Mouse (Mus musculus) CD4-positive, CD25-positive, alpha-beta regulatory T cell, adult 4 months (primary cell): ENCODE results near the gene Carmil1. TPM values are rescaled to one million over a fixed set of nuclear protein-coding genes. Genes with fewer than 3 reads are reported as not detected.
"Not testable (repeated sequence)": the region's sequence is repeated elsewhere in the genome, so short reads cannot be mapped to it uniquely, and the experiment has no call there.

Experiments used
- ATAC-seq: one replicate; pipeline ENCODE4 v1.8.0; 2017
- polyA plus RNA-seq, 2 experiments: library from polyadenylated mRNA; unstranded; fragments of 100-300 nt; shearing (Covaris generic); gene quantifications; one replicate each; pipeline ENCODE4 v1.2.1; 2017

Gene Carmil1
- polyA plus RNA-seq, 2 experiments from 2014 or later = 0.55 to 1.3 TPM

DNA sequence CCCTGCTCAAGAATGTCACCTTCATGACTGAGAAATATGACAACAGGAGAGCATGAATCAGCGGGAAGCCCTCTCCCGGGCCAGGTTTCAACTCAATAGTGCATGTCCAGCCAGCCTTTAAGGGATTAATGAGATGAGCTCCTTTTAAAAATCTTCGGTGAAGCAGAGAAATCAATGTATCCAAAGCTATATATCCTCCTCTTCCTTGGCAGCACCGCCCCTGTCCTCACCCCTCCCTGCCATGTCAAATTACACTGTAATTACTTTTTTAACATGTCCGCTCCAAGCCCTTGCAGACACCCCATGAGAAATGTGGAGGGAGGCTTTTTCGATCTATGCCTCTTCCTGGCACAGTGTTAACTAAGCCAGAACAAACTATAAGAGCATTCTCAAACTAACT, 129.3 kb downstream of the Carmil1 start:
- no peak for ATAC-seq

DNA sequence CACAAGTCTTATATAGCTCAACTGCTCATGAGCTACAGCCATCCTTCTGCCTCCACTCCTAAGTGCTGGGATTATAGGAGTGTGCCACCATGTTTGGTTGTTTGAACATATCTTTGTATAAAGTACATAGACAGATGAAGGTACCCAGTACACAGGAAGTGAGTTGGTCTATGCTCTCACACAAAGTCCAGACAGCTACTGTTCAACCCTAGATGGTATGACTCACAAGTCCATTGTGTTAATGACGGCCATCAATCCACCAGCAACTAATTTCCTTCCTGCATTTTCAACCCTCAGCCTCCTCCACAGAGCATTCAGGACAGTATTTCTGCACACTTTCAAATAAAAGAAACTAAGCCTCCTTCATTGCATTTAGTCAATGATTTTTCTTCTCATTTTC, 132.0 kb downstream of the Carmil1 start:
- ATAC-seq = no peak

- ATAC-seq = no peak
These were observed 133.6 kb downstream of the Carmil1 start for GRCm38 (mm10) chr13:24147006-24147405.

DNA sequence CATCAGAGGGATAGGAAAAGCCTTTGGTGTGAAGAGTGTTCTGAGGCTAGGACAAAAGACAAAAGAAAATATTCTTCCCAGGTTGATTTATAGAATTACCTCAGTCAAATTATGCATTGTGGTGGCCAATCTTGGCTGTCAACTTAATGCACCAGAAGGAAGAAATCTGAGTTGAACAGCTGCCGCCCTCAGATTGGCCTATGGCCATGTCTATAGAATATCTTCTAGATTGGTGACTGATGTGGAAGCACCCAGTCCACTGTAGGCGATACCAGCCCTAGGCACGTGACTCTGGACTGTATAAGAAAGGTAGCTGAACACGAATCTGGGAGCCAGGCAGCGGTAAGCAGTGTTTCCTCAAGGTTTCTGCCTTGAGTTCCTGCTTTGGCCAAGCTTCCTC, 134.1 kb downstream of the Carmil1 start:
- ATAC-seq = no peak

GRCm38 (mm10) chr13:24144858-24145257, 135.7 kb downstream of the Carmil1 start:
- no peak for ATAC-seq

DNA sequence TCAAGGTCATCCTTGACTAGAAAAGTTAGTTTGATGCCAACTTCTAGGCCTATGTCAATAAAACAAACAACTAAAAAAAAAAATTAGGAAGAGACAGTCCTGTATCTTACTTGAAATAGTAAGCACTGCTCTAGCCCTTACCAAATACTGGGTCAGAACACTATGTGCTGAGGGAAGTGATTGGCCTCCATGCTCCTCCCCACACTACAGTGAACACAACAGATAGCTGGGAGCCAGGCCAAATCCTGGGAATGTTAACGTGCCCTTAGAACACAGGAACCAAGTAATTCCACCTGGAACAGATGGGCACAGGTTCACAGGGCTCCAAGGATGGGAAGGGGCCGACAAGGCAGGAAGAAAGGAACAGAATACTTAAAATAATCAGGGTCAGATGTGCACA, 136.5 kb downstream of the Carmil1 start:
- ATAC-seq = no peak

GRCm38 (mm10) chr13:24136836-24137235, 143.8 kb downstream of the Carmil1 start:
- ATAC-seq = no peak

- no peak for ATAC-seq
These were observed 145.0 kb downstream of the Carmil1 start for GRCm38 (mm10) chr13:24135282-24136230.

DNA sequence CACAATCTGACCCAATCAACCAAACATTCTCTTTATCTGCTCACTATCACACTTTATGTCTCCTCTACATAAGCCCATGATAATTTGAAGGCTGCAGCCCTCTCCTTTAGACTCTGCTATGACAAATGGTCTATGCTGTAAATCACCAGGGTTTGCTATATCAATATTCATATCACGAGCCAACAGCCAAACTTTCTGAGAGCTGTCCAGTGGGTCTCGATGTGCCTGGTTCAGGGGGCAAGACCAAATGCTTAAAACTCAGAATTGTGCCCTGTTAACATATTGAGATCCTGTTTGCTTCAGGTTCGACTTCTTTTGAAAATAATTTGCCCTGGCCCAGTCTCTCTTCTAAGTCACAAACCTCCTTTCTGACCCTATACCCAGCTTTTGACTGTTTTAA, 147.7 kb downstream of the Carmil1 start:
- no peak for ATAC-seq

- ATAC-seq = no peak
These were observed 149.3 kb downstream of the Carmil1 start for GRCm38 (mm10) chr13:24131319-24131718.

- ATAC-seq = no peak
These were observed 149.9 kb downstream of the Carmil1 start for GRCm38 (mm10) chr13:24130741-24131140.

DNA sequence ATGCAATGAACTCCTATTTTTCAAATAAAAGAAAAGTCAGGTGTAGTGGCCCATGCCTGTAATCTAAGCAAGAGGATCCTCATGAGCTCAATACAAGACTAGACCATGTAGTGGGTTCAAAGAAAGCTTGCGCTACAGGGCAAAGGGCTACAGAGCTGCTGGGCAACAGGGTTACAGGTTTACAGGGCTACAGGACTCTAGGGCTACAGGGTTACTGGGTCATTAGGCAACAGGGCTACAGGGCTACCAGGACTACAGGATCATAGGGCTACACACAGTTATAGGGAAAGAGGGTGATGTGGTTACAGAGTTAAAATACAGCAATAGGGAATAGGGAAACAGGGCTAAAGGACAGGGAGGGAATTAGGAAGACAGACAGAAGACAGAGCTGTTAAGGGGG, 151.9 kb downstream of the Carmil1 start:
- ATAC-seq = no peak

DNA sequence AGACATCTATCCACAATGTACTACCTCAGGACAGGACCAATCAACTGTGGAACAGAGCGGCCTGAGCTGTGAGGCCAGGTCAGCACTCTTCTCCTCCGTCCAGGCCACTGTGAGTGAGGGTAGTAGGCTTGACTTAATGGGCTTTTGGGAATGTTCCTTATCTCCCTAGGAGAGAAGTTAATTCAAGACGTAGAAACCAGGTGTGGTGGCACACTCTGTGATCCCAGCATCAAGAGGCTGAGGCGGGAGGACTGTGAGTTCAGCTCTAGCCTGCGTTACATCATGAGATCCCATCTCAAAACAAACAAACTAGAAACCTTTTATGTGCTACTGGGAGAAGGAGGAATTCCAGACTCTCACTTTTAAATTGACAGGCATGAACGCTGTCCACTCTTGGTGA, 154.7 kb downstream of the Carmil1 start:
- ATAC-seq = no peak

DNA sequence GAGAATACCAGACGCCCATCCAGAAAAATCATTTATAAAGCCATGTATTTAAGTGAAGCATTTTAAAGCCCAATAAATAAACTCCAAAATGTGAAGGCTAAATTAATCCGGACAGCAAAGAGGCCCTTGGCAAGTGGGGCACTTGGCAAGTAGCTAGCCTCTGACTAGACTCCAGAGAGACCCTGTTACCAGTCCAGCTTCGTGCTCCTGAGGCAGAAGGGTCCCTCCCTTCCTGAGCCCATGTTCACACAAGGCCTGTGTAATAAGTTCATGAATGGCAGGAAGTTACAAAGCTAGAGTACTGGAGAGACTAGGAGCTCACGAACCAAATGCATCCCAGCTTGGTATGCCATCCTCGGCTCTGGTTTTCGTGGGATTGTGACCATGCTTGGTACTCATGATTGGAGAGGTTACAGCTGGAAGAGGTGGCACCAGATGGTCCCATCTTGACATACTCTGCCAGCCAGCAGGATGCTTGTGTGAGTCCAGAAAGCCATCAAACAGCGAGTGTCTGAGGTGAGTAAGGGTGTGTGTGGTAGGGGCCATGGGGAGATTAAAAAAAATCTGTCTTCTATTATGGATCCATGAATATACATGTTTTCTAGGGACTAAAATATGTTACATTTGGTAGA, 163.3 kb downstream of the Carmil1 start:
- no peak for ATAC-seq

- no peak for ATAC-seq
These were observed 167.8 kb downstream of the Carmil1 start for GRCm38 (mm10) chr13:24112689-24113348.

- no peak for ATAC-seq
These were observed 170.3 kb downstream of the Carmil1 start for GRCm38 (mm10) chr13:24110329-24110728.

GRCm38 (mm10) chr13:24108282-24108681, 172.3 kb downstream of the Carmil1 start:
- ATAC-seq = no peak

- no peak for ATAC-seq
These were observed 173.5 kb downstream of the Carmil1 start for GRCm38 (mm10) chr13:24107058-24107457.

GRCm38 (mm10) chr13:24105838-24106237, 174.8 kb downstream of the Carmil1 start:
- ATAC-seq = no peak

DNA sequence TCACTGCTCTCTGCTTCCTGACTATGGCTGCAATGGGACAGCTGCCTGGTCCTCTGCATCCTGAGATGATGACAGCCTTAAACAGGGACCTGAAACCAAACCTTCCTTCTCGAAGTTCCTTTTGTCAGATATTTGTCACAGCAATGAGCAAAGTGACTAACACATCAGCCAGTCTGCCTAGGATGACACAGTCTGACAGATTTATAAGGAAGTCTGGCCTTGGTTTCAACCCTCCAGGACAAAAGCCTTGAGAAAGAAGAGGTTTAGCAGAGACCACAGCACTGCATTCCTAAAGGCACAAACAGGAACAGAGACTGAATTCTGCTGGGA, 175.3 kb downstream of the Carmil1 start:
- no peak for ATAC-seq

GRCm38 (mm10) chr13:24104611-24105339, 175.8 kb downstream of the Carmil1 start:
- ATAC-seq = not testable (repeated sequence)

DNA sequence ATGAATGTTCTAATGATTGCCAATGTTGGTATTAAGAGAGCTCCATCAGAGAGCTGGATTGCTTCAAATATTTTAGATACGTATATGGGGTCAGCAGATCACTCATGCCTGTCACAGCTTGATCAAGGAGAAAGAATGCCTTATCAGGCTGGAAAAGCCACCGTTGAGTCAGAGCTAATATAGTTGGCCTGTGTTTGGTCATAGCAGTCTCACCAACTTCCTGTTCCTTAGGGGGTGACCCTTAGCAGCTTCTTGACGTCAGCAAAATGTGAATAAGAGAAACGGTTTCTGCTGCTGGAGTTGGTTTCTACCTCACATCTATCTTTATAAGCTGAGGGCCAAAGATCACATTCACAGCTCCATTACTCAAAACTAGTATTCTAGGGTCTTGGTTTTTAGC, 176.6 kb downstream of the Carmil1 start:
- no peak for ATAC-seq

DNA sequence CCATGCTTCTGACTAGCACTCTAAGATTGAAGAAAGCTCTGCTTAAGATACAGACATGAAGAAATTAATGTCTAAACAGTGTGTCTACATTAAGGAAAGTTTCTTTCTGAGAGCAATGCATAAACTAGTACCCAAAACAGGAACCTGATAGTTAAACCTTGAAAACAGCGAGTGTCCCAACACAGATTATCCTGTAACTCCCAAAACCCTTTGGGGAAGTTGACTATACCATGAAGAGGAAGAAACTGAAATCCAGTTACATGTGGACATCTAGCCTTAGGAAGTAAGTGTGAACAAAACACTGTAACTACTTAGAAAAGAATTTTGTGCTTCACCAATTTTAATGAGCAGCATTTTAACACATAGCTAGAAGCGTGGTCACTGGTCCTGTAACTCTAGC, 177.4 kb downstream of the Carmil1 start:
- ATAC-seq = no peak
